In the genomic region with DNA sequence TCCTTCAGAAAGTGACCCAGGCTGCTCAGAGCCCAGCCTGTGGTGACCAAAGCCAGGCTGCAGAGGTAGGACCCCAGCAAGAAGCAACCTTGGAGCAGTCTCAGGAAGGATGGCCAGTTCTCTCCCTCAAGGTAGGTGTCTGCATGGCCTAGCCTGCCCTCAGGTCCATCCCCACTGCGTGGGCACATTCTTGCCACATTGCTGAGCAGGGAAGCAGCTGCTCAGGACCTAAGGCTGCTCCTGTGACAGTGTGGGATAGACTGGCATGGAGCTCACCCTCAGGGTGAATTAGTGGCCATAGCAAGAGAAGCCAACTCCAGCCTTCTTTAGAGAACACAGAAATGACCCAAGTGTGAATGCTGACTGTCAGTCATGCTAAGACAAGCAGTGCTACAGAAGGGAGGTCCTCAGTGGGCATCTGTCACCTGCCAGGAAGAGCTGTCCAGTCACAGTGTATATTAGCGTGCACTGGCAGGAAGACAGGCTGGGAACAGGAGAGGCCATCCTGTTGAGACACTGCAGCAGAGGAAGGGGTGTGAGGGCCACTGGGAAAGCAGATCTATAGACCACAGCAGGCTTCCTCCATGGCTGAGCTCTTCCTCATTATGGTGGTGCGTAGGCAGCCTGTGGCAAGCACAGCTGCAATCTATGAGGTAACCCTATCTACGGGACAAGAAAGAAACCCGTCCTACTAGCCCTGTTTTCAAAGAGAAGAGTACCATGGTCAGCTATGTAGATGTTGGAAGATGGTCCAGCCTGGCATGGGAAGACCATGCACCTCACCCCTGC, we compare ENCODE assay signal across 14 mouse cellular contexts. TPM values are rescaled to one million over a fixed set of nuclear protein-coding genes. Genes with fewer than 3 reads are reported as not detected.
DNase-seq lines count a peak whose midpoint lies in the region; ATAC-seq lines count a peak whose summit lies in the region.
"Had no signal": no experiment of that assay in that cellular context is flagged by ENCODE, and none has a peak within 500 bp of the region (broad histone marks: within the 10 kb centered on the region; RNA-seq: fewer than 3 reads in every experiment).

No protein-coding gene starts in this region.

- 0 out of 2 replicates have a peak, but pooled peaks have one; percentile 22 for ATAC-seq in liver, embryonic 16.5 days (ENCODE audit: low read depth)
- no peak for ATAC-seq in midbrain, embryonic 15.5 days (replicated peaks)

- no peaks in the 10 kb centered on the region for H3K79me2 ChIP-seq in macrophage (ENCODE audit: inconsistent target)

- no peak overlapping the region for H3K4me2 ChIP-seq in liver, embryonic 16.5 days (ENCODE audit: low read depth, low read length)
- no peak overlapping the region for H3K4me2 ChIP-seq in midbrain, embryonic 15.5 days
- H3K4me2 ChIP-seq: stomach, embryonic 15.5 days had no signal

- 34% methylated on average over 5 of the region's 5 CpGs for WGBS in liver, embryonic 16.5 days (ENCODE audit: insufficient replicate concordance)
- 20% methylated on average over 5 of the region's 5 CpGs for WGBS in macrophage (ENCODE audit: missing documents)
- WGBS in midbrain, embryonic 15.5 days: 88% methylated on average over 5 of the region's 5 CpGs

- no peaks in the 10 kb centered on the region for H3K27me3 ChIP-seq in liver, embryonic 16.5 days (ENCODE audit: control insufficient read depth, insufficient read depth, low read depth, low read length)
- H3K27me3 ChIP-seq in midbrain, embryonic 15.5 days (replicated peaks): no peaks in the 10 kb centered on the region
- H3K27me3 ChIP-seq: stomach, embryonic 15.5 days had no signal

- no peak overlapping the region for H3K27ac ChIP-seq in liver, embryonic 16.5 days (ENCODE audit: low read length)
- H3K27ac ChIP-seq in macrophage: peak overlapping the region; percentile 22
- no peak overlapping the region for H3K27ac ChIP-seq in midbrain, embryonic 15.5 days
- H3K27ac ChIP-seq: stomach, embryonic 15.5 days had no signal

- H3K9me3 ChIP-seq in liver, embryonic 16.5 days (replicated peaks; ENCODE audit: control insufficient read depth, low read length): no peaks in the 10 kb centered on the region
- H3K9me3 ChIP-seq in midbrain, embryonic 15.5 days: no peaks in the 10 kb centered on the region
- H3K9me3 ChIP-seq: stomach, embryonic 15.5 days had no signal

- peak; percentile 31 for DNase-seq in thymus, postnatal 0 days (ENCODE audit: low spot score)
- no peak for DNase-seq in thymus, postnatal 14 days
- no peak for DNase-seq in adrenal gland, adult 18-20 months (ENCODE audit: low spot score in 2 of 2)
- no peak for DNase-seq in layer of hippocampus, adult 8-10 months (ENCODE audit: low spot score in 2 of 2)
- DNase-seq: adrenal gland, postnatal 14 days; heart, adult 11 months; heart, postnatal 14 days; kidney, postnatal 36 days; midbrain, embryonic 14.5 days had no signal

- H3K4me3 ChIP-seq in liver, embryonic 16.5 days (ENCODE audit: low read depth, low read length): no peak overlapping the region
- no peak overlapping the region for H3K4me3 ChIP-seq in macrophage (ENCODE audit: inconsistent target)
- no peak overlapping the region for H3K4me3 ChIP-seq in midbrain, embryonic 15.5 days
- H3K4me3 ChIP-seq: stomach, embryonic 15.5 days had no signal

- peaks cover 3% of the 10 kb centered on the region for H3K4me1 ChIP-seq in liver, embryonic 16.5 days (ENCODE audit: control insufficient read depth, low read depth, low read length)
- H3K4me1 ChIP-seq in midbrain, embryonic 15.5 days: peaks cover 6% of the 10 kb centered on the region

- H3K36me3 ChIP-seq in liver, embryonic 16.5 days (ENCODE audit: control insufficient read depth, insufficient read depth): no peaks in the 10 kb centered on the region
- no peaks in the 10 kb centered on the region for H3K36me3 ChIP-seq in macrophage (ENCODE audit: inconsistent target)
- 0 out of 2 replicates have a peak, but pooled peaks cover 3% of the 10 kb centered on the region for H3K36me3 ChIP-seq in midbrain, embryonic 15.5 days (replicated peaks)
- H3K36me3 ChIP-seq: stomach, embryonic 15.5 days had no signal

- H3K9ac ChIP-seq in liver, embryonic 16.5 days (ENCODE audit: low read depth, low read length): no peak overlapping the region
- no peak overlapping the region for H3K9ac ChIP-seq in midbrain, embryonic 15.5 days
- H3K9ac ChIP-seq: stomach, embryonic 15.5 days had no signal

RNA-seq across cellular contexts. Expression of gene Anks3, which starts 5.2 kb away (rescaled TPM):
- polyA plus RNA-seq in thymus, postnatal 0 days (2015; fragmentation: Nextera tagmentation; extraction: Ambion mirVana): 45.3 and 50.3 TPM in 2 replicates
- 16.5 and 16.7 TPM in 2 replicates for polyA plus RNA-seq in liver, embryonic 16.5 days (2015; fragmentation: Nextera tagmentation; extraction: Ambion mirVana)
- 100 to 1,000 TPM in 21 of 26 experiments, 10 to 100 TPM in 5; 82.2 to 241 (median 140) TPM for total RNA-seq in macrophage (2018; cell fraction: chromatin; rRNA removed)
- total RNA-seq in macrophage (2018; cell fraction: cytosol; rRNA removed): 10 to 100 TPM in 11 of 26 experiments, 1 to 10 TPM in 15; 2.8 to 17.9 (median 9.8) TPM
- 100 to 1,000 TPM in 5 of 26 experiments, 10 to 100 TPM in 21; 35.6 to 129 (median 71.5) TPM for total RNA-seq in macrophage (2018; cell fraction: nucleus; rRNA removed)
- polyA plus RNA-seq in macrophage (2018): 9.0 to 21.1 TPM (median 12.1 TPM) in 3 replicates
- total RNA-seq in adrenal gland, adult 18-20 months (2021): 10 to 100 TPM; 39.3 to 49.8 TPM
- polyA plus RNA-seq in midbrain, embryonic 15.5 days (2015; fragmentation: Nextera tagmentation; extraction: Ambion mirVana): 80.0 and 86.3 TPM in 2 replicates
- total RNA-seq in layer of hippocampus, adult 8-10 months (2022): 10 to 100 TPM; 67.3 to 90.8 (median 81.5) TPM

RNA-seq across cellular contexts. Expression of gene Sept12, which starts 28.4 kb away (rescaled TPM):
- 0.05 and 0.14 TPM in 2 replicates for polyA plus RNA-seq in thymus, postnatal 0 days (2015; fragmentation: Nextera tagmentation; extraction: Ambion mirVana)
- polyA plus RNA-seq in liver, embryonic 16.5 days (2015; fragmentation: Nextera tagmentation; extraction: Ambion mirVana): not detected in 2 replicates
- total RNA-seq in macrophage (2018; cell fraction: chromatin; rRNA removed): not detected
- total RNA-seq in macrophage (2018; cell fraction: cytosol; rRNA removed): not detected
- not detected for total RNA-seq in macrophage (2018; cell fraction: nucleus; rRNA removed)
- not detected in 3 replicates for polyA plus RNA-seq in macrophage (2018)
- not detected for total RNA-seq in adrenal gland, adult 18-20 months (2021)
- polyA plus RNA-seq in midbrain, embryonic 15.5 days (2015; fragmentation: Nextera tagmentation; extraction: Ambion mirVana): not detected in 2 replicates
- total RNA-seq in layer of hippocampus, adult 8-10 months (2022): not detected
- total RNA-seq: adrenal gland, postnatal 14 days; heart, postnatal 14 days had no signal
- polyA plus RNA-seq: midbrain, embryonic 14.5 days; neural tube, embryonic 14.5 days; stomach, embryonic 15.5 days had no signal

RNA-seq across cellular contexts. Expression of gene Nudt16l1, which starts 30.7 kb away (rescaled TPM):
- polyA plus RNA-seq in thymus, postnatal 0 days (2015; fragmentation: Nextera tagmentation; extraction: Ambion mirVana): 150 and 151 TPM in 2 replicates
- 47.8 and 49.1 TPM in 2 replicates for polyA plus RNA-seq in liver, embryonic 16.5 days (2015; fragmentation: Nextera tagmentation; extraction: Ambion mirVana)
- total RNA-seq in macrophage (2018; cell fraction: chromatin; rRNA removed): 10 to 100 TPM; 12.9 to 50.6 (median 28.1) TPM
- total RNA-seq in macrophage (2018; cell fraction: cytosol; rRNA removed): 10 to 100 TPM; 24.5 to 63.6 (median 37.5) TPM
- total RNA-seq in macrophage (2018; cell fraction: nucleus; rRNA removed): 10 to 100 TPM; 14.8 to 50.2 (median 28.0) TPM
- polyA plus RNA-seq in macrophage (2018): 17.1 to 56.6 TPM (median 39.4 TPM) in 3 replicates
- total RNA-seq in adrenal gland, adult 18-20 months (2021): 10 to 100 TPM; 46.1 to 62.3 TPM
- 123 and 132 TPM in 2 replicates for polyA plus RNA-seq in midbrain, embryonic 15.5 days (2015; fragmentation: Nextera tagmentation; extraction: Ambion mirVana)
- 10 to 100 TPM; 75.3 to 81.3 (median 78.2) TPM for total RNA-seq in layer of hippocampus, adult 8-10 months (2022)

RNA-seq across cellular contexts. Expression of gene Smim22, which starts 37.8 kb away (rescaled TPM):
- 6.4 and 11.7 TPM in 2 replicates for polyA plus RNA-seq in thymus, postnatal 0 days (2015; fragmentation: Nextera tagmentation; extraction: Ambion mirVana)
- 9.0 and 9.4 TPM in 2 replicates for polyA plus RNA-seq in liver, embryonic 16.5 days (2015; fragmentation: Nextera tagmentation; extraction: Ambion mirVana)
- not detected for total RNA-seq in macrophage (2018; cell fraction: chromatin; rRNA removed)
- not detected for total RNA-seq in macrophage (2018; cell fraction: cytosol; rRNA removed)
- total RNA-seq in macrophage (2018; cell fraction: nucleus; rRNA removed): not detected
- not detected in 3 replicates for polyA plus RNA-seq in macrophage (2018)
- total RNA-seq in adrenal gland, adult 18-20 months (2021): not detected
- 1.6 and 2.0 TPM in 2 replicates for polyA plus RNA-seq in midbrain, embryonic 15.5 days (2015; fragmentation: Nextera tagmentation; extraction: Ambion mirVana)
- not detected for total RNA-seq in layer of hippocampus, adult 8-10 months (2022)
- total RNA-seq: adrenal gland, postnatal 14 days; heart, postnatal 14 days had no signal
- polyA plus RNA-seq: midbrain, embryonic 14.5 days; neural tube, embryonic 14.5 days had no signal

RNA-seq across cellular contexts. Expression of gene Rogdi, which starts 44.1 kb away (rescaled TPM):
- polyA plus RNA-seq in thymus, postnatal 0 days (2015; fragmentation: Nextera tagmentation; extraction: Ambion mirVana): 35.1 TPM in 2 replicates
- 72.5 and 83.9 TPM in 2 replicates for polyA plus RNA-seq in liver, embryonic 16.5 days (2015; fragmentation: Nextera tagmentation; extraction: Ambion mirVana)
- 10 to 100 TPM in 19 of 26 experiments, 1 to 10 TPM in 7; 3.7 to 46.6 (median 20.6) TPM for total RNA-seq in macrophage (2018; cell fraction: chromatin; rRNA removed)
- 10 to 100 TPM in 15 of 26 experiments, 1 to 10 TPM in 11; 6.3 to 16.4 (median 11.0) TPM for total RNA-seq in macrophage (2018; cell fraction: cytosol; rRNA removed)
- total RNA-seq in macrophage (2018; cell fraction: nucleus; rRNA removed): 10 to 100 TPM in 20 of 26 experiments, 1 to 10 TPM in 6; 4.1 to 44.8 (median 16.4) TPM
- polyA plus RNA-seq in macrophage (2018): 10.0 to 27.5 TPM (median 22.6 TPM) in 3 replicates
- 10 to 100 TPM; 20.7 to 28.3 TPM for total RNA-seq in adrenal gland, adult 18-20 months (2021)
- polyA plus RNA-seq in midbrain, embryonic 15.5 days (2015; fragmentation: Nextera tagmentation; extraction: Ambion mirVana): 157 TPM in 2 replicates
- 100 to 1,000 TPM; 282 to 333 (median 307) TPM for total RNA-seq in layer of hippocampus, adult 8-10 months (2022)
